Mouse (Mus musculus) neural tube, embryonic 12.5 days (tissue): ENCODE measurements around the gene Apbb2. TPM values are rescaled to one million over a fixed set of nuclear protein-coding genes. Genes with fewer than 3 reads are reported as not detected.

Experiments
- ATAC-seq: fragments of 200-750 bp; cut with Nextera tagmentation; 2 replicates; pipeline ENCODE4 v1.8.0; 2017; ENCODE audit warnings: low read depth, mild to moderate bottlenecking, moderate TSS enrichment, moderate library complexity; ENCODE audit not compliant: low FRiP score
- H3K27ac ChIP-seq: fragments of 300-500 bp; sonication (generic); 2 replicates; pipeline ENCODE4 v1.5.1; 2016
- H3K27me3 ChIP-seq: fragments of 300-500 bp; sonication (generic); replicated peaks from 2 replicates; pipeline ENCODE4 v1.6.1; 2016; ENCODE audit warnings: mild to moderate bottlenecking
- H3K36me3 ChIP-seq: fragments of 300-500 bp; sonication (generic); 2 replicates; pipeline ENCODE4 v1.6.1; 2016; ENCODE audit warnings: mild to moderate bottlenecking
- H3K4me1 ChIP-seq: fragments of 300-500 bp; sonication (generic); 2 replicates; pipeline ENCODE4 v1.6.1; 2016
- H3K4me2 ChIP-seq: fragments of 300-500 bp; sonication (generic); replicated peaks from 2 replicates; pipeline ENCODE4 v1.6.1; 2016; ENCODE audit warnings: mild to moderate bottlenecking
- H3K4me3 ChIP-seq: fragments of 300-500 bp; sonication (generic); 2 replicates; pipeline ENCODE4 v1.5.1; 2016
- H3K9ac ChIP-seq: fragments of 300-500 bp; sonication (generic); 2 replicates; pipeline ENCODE4 v1.6.1; 2016; ENCODE audit warnings: mild to moderate bottlenecking
- H3K9me3 ChIP-seq: fragments of 300-500 bp; sonication (generic); 2 replicates; pipeline ENCODE4 v1.6.1; 2016; ENCODE audit warnings: mild to moderate bottlenecking
- WGBS: fragments of 180-500 bp; shearing (Covaris S2); methylation state at CpG from one replicate; pipeline ENCODE4 v1.1.7; 2016; 5-methylcytosine and 5-hydroxymethylcytosine counted together
- polyA plus RNA-seq: library from polyadenylated mRNA; unstranded; fragments of >200 nt; fragmentation: Nextera tagmentation; extraction: Ambion mirVana; gene quantifications from 2 replicates; pipeline ENCODE4 v1.2.1, GENCODE M21; 2016

Apbb2 gene
- polyA plus RNA-seq, 1 experiment from 2014 or later: 80.5 TPM

- ATAC-seq: no peak
Observed at GRCm38 (mm10) chr5:66355147-66355546, 263.4 kb downstream of the Apbb2 start.

GRCm38 (mm10) chr5:66353876-66354275 lies 264.7 kb downstream of the Apbb2 start:
- H3K4me2 ChIP-seq: no peak overlapping the region
- ATAC-seq: no peak
- no peak overlapping the region for H3K27ac ChIP-seq
- whole genome bisulfite sequencing: 84% methylated on average over 3 of the region's 3 CpGs
- H3K27me3 ChIP-seq: no peaks in the 10 kb centered on the region
- peaks cover 5% of the 10 kb centered on the region for H3K4me1 ChIP-seq
- H3K9ac ChIP-seq: no peak overlapping the region
- H3K36me3 ChIP-seq: no peaks in the 10 kb centered on the region; the same call in 1 of the 2 replicates
- H3K4me3 ChIP-seq: no peak overlapping the region
- 0 out of 2 replicates have a peak, but pooled peaks cover 4% of the 10 kb centered on the region for H3K9me3 ChIP-seq

More at GRCm38 (mm10) chr5:66355147-66355546, 263.4 kb downstream of the Apbb2 start:
- H3K4me3 ChIP-seq: no peak overlapping the region
- no peak overlapping the region for H3K4me2 ChIP-seq
- 0 out of 2 replicates have a peak, but pooled peaks cover 4% of the 10 kb centered on the region for H3K9me3 ChIP-seq
- H3K9ac ChIP-seq: no peak overlapping the region
- H3K27ac ChIP-seq: no peak overlapping the region
- no peaks in the 10 kb centered on the region for H3K27me3 ChIP-seq
- no peaks in the 10 kb centered on the region; the same call in 1 of the 2 replicates for H3K36me3 ChIP-seq
- WGBS: 74% methylated on average over 3 of the region's 3 CpGs
- H3K4me1 ChIP-seq: peaks cover 2% of the 10 kb centered on the region; the same call in 1 of the 2 replicates

GRCm38 (mm10) chr5:66351836-66352390 lies 266.7 kb downstream of the Apbb2 start:
- no peak overlapping the region for H3K4me2 ChIP-seq
- H3K4me1 ChIP-seq: peaks cover 7% of the 10 kb centered on the region
- 0 out of 2 replicates have a peak, but pooled peaks cover 4% of the 10 kb centered on the region for H3K9me3 ChIP-seq
- H3K27me3 ChIP-seq: no peaks in the 10 kb centered on the region
- H3K27ac ChIP-seq: no peak overlapping the region
- WGBS: 92% methylated on average over 7 of the region's 7 CpGs
- no peak overlapping the region for H3K4me3 ChIP-seq
- H3K9ac ChIP-seq: no peak overlapping the region
- ATAC-seq: no peak
- no peaks in the 10 kb centered on the region; the same call in 1 of the 2 replicates for H3K36me3 ChIP-seq

- 55% methylated on average over 12 of the region's 12 CpGs for WGBS
- Histone ChIP-seq H3K9ac (no peak overlapping the region), H3K27ac (no peak overlapping the region), H3K27me3 (no peaks in the 10 kb centered on the region), H3K36me3 (no peaks in the 10 kb centered on the region; the same call in 1 of the 2 replicates), H3K9me3 (0 out of 2 replicates have a peak, but pooled peaks cover 4% of the 10 kb centered on the region), H3K4me2 (no peak overlapping the region), H3K4me3 (no peak overlapping the region), H3K4me1 (peaks cover 6% of the 10 kb centered on the region)
- no peak for ATAC-seq
Observed at GRCm38 (mm10) chr5:66351064-66351463, 267.5 kb downstream of the Apbb2 start.

GRCm38 (mm10) chr5:66350611-66351010 lies 268.0 kb downstream of the Apbb2 start:
- Histone ChIP-seq H3K27me3 (no peaks in the 10 kb centered on the region), H3K9ac (no peak overlapping the region), H3K27ac (no peak overlapping the region), H3K4me1 (peaks cover 6% of the 10 kb centered on the region), H3K4me2 (no peak overlapping the region), H3K36me3 (no peaks in the 10 kb centered on the region; the same call in 1 of the 2 replicates), H3K9me3 (no peaks in the 10 kb centered on the region), H3K4me3 (no peak overlapping the region)
- no peak for ATAC-seq
- 85% methylated on average over 6 of the region's 6 CpGs for WGBS

- no peak for ATAC-seq
- WGBS: 61% methylated on average over 6 of the region's 6 CpGs
- Histone ChIP-seq H3K27me3 (no peaks in the 10 kb centered on the region), H3K27ac (no peak overlapping the region), H3K4me1 (peaks cover 16% of the 10 kb centered on the region), H3K4me2 (no peak overlapping the region), H3K4me3 (no peak overlapping the region), H3K9me3 (no peaks in the 10 kb centered on the region), H3K36me3 (no peaks in the 10 kb centered on the region), H3K9ac (no peak overlapping the region)
Observed at GRCm38 (mm10) chr5:66348421-66348820, 270.2 kb downstream of the Apbb2 start.

- Histone ChIP-seq H3K9ac (no peak overlapping the region), H3K4me3 (no peak overlapping the region), H3K27me3 (no peaks in the 10 kb centered on the region), H3K4me1 (peaks cover 17% of the 10 kb centered on the region), H3K9me3 (no peaks in the 10 kb centered on the region), H3K4me2 (no peak overlapping the region), H3K36me3 (no peaks in the 10 kb centered on the region), H3K27ac (no peak overlapping the region)
- no peak for ATAC-seq
- 93% methylated on average over 6 of the region's 6 CpGs for WGBS
Observed at GRCm38 (mm10) chr5:66346756-66347155, 271.8 kb downstream of the Apbb2 start.

- 54% methylated on average over 3 of the region's 3 CpGs for WGBS
- H3K36me3 ChIP-seq: no peaks in the 10 kb centered on the region
- no peak overlapping the region for H3K27ac ChIP-seq
- no peaks in the 10 kb centered on the region for H3K27me3 ChIP-seq
- H3K9me3 ChIP-seq: no peaks in the 10 kb centered on the region
- H3K9ac ChIP-seq: no peak overlapping the region
- H3K4me1 ChIP-seq: peaks cover 30% of the 10 kb centered on the region
- no peak overlapping the region for H3K4me2 ChIP-seq
- H3K4me3 ChIP-seq: no peak overlapping the region
- no peak for ATAC-seq
Observed at GRCm38 (mm10) chr5:66345140-66345539, 273.4 kb downstream of the Apbb2 start.

- H3K4me2 ChIP-seq: no peak overlapping the region
- 85% methylated on average over 2 of the region's 2 CpGs for WGBS
- ATAC-seq: no peak
Observed at GRCm38 (mm10) chr5:66344182-66344581, 274.4 kb downstream of the Apbb2 start.

GRCm38 (mm10) chr5:66342285-66342684 lies 276.3 kb downstream of the Apbb2 start:
- no peak for ATAC-seq
- no peak overlapping the region for H3K4me2 ChIP-seq
- no peak overlapping the region for H3K27ac ChIP-seq
- H3K36me3 ChIP-seq: no peaks in the 10 kb centered on the region
- peaks cover 36% of the 10 kb centered on the region for H3K4me1 ChIP-seq
- H3K9ac ChIP-seq: no peak overlapping the region
- no peaks in the 10 kb centered on the region for H3K27me3 ChIP-seq
- WGBS: 71% methylated on average over 9 of the region's 9 CpGs
- no peaks in the 10 kb centered on the region for H3K9me3 ChIP-seq
- no peak overlapping the region for H3K4me3 ChIP-seq

More at GRCm38 (mm10) chr5:66344182-66344581, 274.4 kb downstream of the Apbb2 start:
- Histone ChIP-seq H3K27ac (no peak overlapping the region), H3K27me3 (no peaks in the 10 kb centered on the region), H3K9me3 (no peaks in the 10 kb centered on the region), H3K36me3 (no peaks in the 10 kb centered on the region), H3K4me3 (no peak overlapping the region), H3K9ac (no peak overlapping the region), H3K4me1 (peaks cover 27% of the 10 kb centered on the region)

GRCm38 (mm10) chr5:66341848-66342247 lies 276.7 kb downstream of the Apbb2 start:
- Histone ChIP-seq H3K4me2 (no peak overlapping the region), H3K4me3 (no peak overlapping the region), H3K27me3 (no peaks in the 10 kb centered on the region), H3K27ac (no peak overlapping the region), H3K4me1 (peaks cover 40% of the 10 kb centered on the region), H3K9me3 (no peaks in the 10 kb centered on the region), H3K9ac (no peak overlapping the region), H3K36me3 (no peaks in the 10 kb centered on the region)
- 27% methylated on average over 10 of the region's 10 CpGs for WGBS
- ATAC-seq: no peak

GRCm38 (mm10) chr5:66340356-66341102 lies 278.1 kb downstream of the Apbb2 start:
- Histone ChIP-seq H3K9ac (no peak overlapping the region), H3K27me3 (no peaks in the 10 kb centered on the region), H3K4me2 (no peak overlapping the region), H3K9me3 (no peaks in the 10 kb centered on the region), H3K27ac (no peak overlapping the region), H3K4me3 (no peak overlapping the region), H3K36me3 (no peaks in the 10 kb centered on the region), H3K4me1 (peaks cover 43% of the 10 kb centered on the region)
- WGBS: 69% methylated on average over 17 of the region's 17 CpGs
- peak; percentile 28; the same call in 1 of the 2 replicates for ATAC-seq
